Mouse (Mus musculus): Measurements from ENCODE around the gene Kctd17.

- TF ChIP-seq POLR2A (IDR thresholded peaks at IDR 0.05; ENCODE audit: control insufficient read depth, extremely low read depth, insufficient read depth, low read length, poor library complexity) (no peak), CTCF (IDR thresholded peaks at IDR 0.05; ENCODE audit: borderline replicate concordance, control insufficient read depth, extremely low read depth, insufficient read depth, low read length, poor library complexity) (no peak)
These were observed 51.1 kb downstream of the Kctd17 start for GRCm38 (mm10) chr15:78479470-78479869.

All from thymus, adult 2 months (tissue).